Mouse (Mus musculus) embryonic fibroblast, embryonic 13.5 days (primary cell): Measurements from ENCODE around the gene Capn1.

Experiments used
- CTCF ChIP-seq: IDR thresholded peaks from 2 replicates; pipeline ENCODE4 v1.5.1; 2011; ENCODE audit warnings: mild to moderate bottlenecking, control low read depth, low read length, moderate library complexity, borderline replicate concordance; ENCODE audit not compliant: insufficient read depth
- POLR2A ChIP-seq: IDR thresholded peaks from 2 replicates; pipeline ENCODE4 v1.6.1; 2011; ENCODE audit warnings: low read depth, mild to moderate bottlenecking, control low read depth, low read length, moderate library complexity

GRCm38 (mm10) chr19:5956685-5957084 is 59.0 kb downstream of the Capn1 start:
- 0 out of 2 replicates have a peak, but pooled peaks have one; percentile 16 for TF ChIP-seq CTCF
- no peak for TF ChIP-seq POLR2A
